Mouse (Mus musculus): Measurements from ENCODE around the gene Csf3r.

- TF ChIP-seq CTCF (IDR thresholded peaks at IDR 0.05; ENCODE audit: borderline replicate concordance, insufficient read depth, low read depth, low read length) (no peak), POLR2A (IDR thresholded peaks at IDR 0.05; ENCODE audit: borderline replicate concordance, insufficient read depth, low read length) (no peak)
These were observed 34.6 kb downstream of the Csf3r start for GRCm38 (mm10) chr4:126058997-126059362.

All from cerebellum, adult 2 months (tissue).